Mouse (Mus musculus): ENCODE measurements around the gene Rara.
A peak's percentile ranks its signal among the peaks of the same experiment; 100 is the strongest.

DNA sequence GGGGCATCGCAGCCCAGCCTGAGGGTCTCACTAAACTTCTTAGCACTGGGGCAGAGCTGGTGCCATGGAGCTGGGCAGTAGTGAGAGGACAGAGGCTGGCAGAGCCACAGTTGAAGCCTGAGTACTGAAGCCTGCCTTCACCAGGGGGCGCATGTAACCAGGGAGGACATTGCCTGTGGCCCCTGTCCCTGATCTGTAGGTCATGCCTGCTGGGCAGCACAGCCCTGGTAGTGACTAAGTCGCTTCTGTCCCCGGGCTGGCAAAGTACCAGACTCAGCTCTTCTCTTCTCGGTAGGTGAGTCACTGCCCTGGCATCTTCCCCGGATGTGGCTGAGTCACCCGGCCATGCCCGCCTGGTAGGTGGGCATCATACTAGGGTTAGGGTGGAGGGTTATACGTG lies 5.5 kb downstream of the Rara start:
- TF ChIP-seq E2F4 (IDR thresholded peaks at IDR 0.05; ENCODE audit: borderline replicate concordance, low read depth, low read length) (no peak), CTCF (IDR thresholded peaks at IDR 0.05 in 2 of 3, conservative IDR thresholded peaks at IDR 0.05 in 1 of 3; ENCODE audit: control insufficient read depth in 1 of 3, insufficient read depth in 1 of 3, low read depth in 2 of 3, low read length in 3 of 3, poor library complexity in 1 of 3, severe bottlenecking in 1 of 3) (peak; percentile 21 to 56 (median 53); a peak in 5 of 6 replicates), POLR2A (IDR thresholded peaks at IDR 0.05; ENCODE audit: control insufficient read depth in 1 of 2, insufficient read depth in 1 of 2, low read depth in 1 of 2, low read length in 2 of 2, poor library complexity in 1 of 2) (no peak), ZMIZ1 (IDR thresholded peaks at IDR 0.05; ENCODE audit: low read depth, low read length) (no peak), GABPA (IDR thresholded peaks at IDR 0.05; ENCODE audit: low read depth, low read length) (no peak), POLR2AphosphoS2 (IDR thresholded peaks at IDR 0.05; ENCODE audit: low read length) (no peak), EP300 (IDR thresholded peaks at IDR 0.05; ENCODE audit: low read depth in 1 of 2, low read length in 2 of 2) (no peak), TAL1 (IDR thresholded peaks at IDR 0.05; ENCODE audit: low read length) (no peak), NELFE (IDR thresholded peaks at IDR 0.05; ENCODE audit: low read depth, low read length) (no peak)
